Mouse (Mus musculus) MEL-GATA-1-ER (cell line): ENCODE results near the gene Ulk1.

ENCODE experiments used
- DNase-seq: peaks from one replicate; pipeline ENCODE4 v3.0.0-alpha.2; 2012; ENCODE audit warnings: low read depth; ENCODE audit errors: extremely low read depth

The Ulk1 gene

DNA sequence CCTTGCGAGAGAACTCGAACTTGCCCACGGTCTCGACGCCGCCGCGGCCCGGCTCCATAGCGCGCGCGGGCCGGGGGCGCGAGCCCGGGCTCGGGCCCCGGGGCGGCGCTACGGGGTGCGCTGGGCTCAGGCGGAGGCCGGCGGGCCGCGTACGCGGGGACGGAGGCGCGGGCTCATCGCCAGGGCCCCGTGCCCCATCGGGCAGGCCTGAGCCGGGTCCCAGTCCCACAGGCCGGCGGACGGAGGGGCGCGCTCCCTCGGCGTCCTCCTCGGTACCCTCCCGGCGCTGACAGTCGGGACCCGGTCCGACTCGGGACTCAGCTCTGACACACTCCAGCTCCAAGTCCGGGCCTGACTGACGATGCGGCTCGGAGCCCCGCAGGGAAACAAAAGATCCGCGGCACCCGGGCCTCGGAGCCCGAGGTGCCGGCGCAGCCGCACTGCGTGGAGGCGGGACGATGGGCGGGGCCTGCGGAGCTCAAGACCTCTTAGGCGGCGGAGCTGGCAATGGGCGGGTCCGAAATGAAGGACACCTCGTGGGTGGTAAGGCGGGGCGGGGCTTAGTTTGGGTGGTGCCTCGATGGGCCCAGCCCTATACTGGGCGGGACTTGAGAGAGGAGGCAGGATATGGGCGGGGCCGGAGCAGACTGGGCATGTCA is at the start of gene Ulk1:
TSS of gene Ulk1 (minus strand) at position 431 of the 659 bp plus-strand sequence.
- DNase-seq: peak; percentile 84

DNA sequence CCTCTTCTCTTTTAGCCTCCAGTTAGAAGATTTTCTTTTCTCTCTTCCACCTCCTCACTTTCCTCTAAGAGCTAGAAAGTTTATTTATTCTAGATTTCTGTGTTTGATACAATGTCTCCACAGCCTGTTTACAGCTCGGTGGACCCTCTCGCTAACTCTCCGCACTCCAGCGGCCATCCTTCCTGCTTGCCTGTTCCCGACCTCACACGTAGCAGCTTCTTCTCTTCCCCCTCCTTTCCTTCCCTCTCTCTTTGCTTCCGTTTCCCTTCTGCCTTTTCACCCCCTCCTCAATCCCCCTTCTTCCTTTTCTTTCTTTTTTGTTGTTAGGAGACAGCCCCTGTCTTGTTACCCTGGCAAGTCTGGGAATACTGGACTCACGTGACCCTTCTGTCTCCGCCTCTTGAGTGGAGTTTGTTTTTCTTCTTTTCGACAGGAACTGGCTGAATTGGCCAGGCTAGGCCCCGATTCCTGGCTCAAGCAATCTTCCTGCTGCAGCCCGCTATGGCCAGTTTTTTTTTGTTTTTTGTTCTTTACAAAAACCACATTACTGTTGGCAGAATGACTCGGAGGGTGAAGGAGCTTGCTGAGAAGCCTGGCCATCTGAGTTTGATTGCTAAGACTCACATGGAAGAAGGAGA is 49.2 kb upstream of the Ulk1 start:
- no peak for DNase-seq

DNA sequence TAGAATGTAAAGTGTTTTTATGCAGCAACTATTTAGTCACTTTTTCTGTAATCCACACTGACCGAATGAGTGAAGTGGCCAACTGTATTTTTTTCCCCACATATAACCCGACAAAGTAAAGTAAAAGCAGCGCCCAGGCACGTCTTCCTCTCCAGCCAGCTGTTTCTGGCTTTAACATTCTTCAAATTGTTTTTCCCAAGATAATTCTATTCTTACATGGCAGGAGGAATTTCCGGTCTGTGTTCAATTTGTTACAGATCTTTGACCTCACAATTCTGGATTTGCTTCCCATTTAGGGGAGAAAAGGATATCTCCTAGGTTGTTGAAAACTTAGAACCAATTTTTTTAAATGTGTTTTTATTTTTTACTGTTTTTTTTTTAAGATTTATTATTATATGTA is 47.2 kb upstream of the Ulk1 start:
- DNase-seq: no peak

GRCm38 (mm10) chr5:110852990-110853389 is 43.1 kb upstream of the Ulk1 start:
- DNase-seq: no peak

DNA sequence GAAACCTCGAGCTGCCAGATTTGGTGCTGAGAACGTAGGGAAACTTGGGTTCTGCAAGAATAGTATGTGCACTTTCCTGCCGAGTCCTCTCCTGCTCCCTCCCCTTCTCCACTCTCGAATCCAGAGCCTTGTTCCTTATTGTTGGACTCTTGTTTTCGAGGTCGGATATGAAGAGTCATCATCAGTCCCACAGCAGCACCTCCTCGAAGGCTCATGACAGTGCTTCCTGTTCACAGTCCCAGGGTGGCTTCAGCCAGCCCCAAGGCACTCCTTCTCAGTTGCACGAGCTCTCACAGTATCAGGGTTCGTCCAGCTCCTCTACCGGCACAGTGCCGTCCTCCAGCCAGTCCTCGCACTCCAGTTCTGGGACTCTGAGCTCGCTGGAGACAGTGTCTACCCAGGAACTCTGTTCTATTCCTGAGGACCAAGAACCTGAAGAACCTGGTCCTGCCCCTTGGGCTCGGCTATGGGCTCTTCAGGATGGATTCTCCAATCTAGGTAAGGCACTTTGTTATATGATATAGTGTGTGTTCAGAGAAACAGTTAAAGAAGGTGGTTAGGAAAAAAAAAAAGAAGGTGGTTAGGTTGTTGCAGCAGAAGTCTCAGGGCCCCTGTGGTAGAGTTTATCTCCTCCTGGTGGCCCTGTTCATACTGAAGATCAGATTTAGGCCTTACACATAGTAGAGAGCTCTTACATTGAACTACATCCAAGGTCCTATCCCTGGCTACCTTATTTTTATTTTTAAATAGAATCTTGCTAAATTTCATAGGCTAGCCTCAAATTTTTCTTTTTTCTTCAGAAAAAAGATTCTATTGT is 31.4 kb upstream of the Ulk1 start:
- peak; percentile 40 for DNase-seq

DNA sequence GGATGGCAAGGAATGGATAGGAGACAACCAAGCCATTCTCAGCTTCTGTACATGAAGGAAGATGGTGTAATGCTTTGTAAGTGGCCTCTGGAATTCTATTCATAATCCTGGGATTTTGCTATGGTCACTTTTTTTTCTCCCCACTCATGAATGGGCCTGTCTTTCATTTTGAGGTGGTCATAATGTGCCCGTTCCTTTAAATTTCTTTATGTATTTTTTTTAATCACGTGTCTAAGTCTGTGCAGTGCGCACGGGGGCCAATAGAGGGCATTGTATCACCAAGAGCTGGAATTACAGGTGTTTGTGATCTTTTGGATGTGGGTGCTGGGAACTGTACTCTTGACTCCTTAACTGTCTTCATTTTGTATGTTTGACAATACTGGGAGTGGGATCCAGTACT is 30.6 kb upstream of the Ulk1 start:
- peak; percentile 54 for DNase-seq

- peak; percentile 99 for DNase-seq
These were observed 29.9 kb upstream of the Ulk1 start, which contains the start of the genes Hscb and Chek2 for GRCm38 (mm10) chr5:110839678-110840365. TSS of gene Hscb (minus strand) at chr5:110839777. TSS of gene Chek2 (plus strand) at chr5:110839979.

- peak; percentile 55 for DNase-seq
These were observed 29.3 kb upstream of the Ulk1 start for GRCm38 (mm10) chr5:110839038-110839677.

DNA sequence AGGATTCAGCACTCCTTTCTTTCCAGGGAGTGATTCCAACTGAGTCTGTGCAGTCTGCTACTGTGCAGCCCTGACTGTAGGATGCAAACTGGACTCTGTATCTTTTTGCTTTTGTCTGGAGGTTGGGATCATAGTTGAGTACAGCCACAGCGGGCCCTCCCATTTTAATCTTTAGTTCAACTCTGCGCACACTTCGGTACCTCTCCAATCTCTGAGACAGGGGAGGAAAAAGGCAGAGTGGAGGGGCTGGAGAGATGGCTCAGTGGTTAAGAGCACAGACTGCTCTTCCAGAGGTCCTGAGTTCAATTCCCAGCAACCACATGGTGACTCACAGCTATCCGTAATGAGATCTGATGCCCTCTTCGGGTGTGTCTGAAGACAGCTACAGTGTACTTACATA is 28.1 kb upstream of the Ulk1 start:
- peak; percentile 25 for DNase-seq

DNA sequence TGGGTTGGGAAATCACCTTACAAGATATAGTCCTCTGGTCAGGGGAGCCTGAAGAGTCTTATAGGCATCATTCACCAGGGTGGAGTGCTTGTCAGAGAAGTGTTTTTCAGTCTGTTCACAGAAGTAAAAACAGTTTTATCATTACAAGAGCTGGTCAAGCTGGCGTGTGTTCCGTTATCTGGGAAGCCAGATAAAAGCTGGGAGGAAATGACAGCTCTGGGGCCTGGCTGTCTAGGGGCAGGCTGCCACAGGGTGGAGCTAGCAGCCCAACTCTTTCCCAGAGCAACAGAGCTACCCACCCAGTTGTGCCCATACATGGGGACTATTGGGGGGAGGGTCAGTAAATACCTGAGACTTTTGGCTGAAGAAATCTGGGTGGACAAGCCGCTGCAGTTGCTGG is 26.1 kb upstream of the Ulk1 start:
- peak; percentile 94 for DNase-seq

GRCm38 (mm10) chr5:110831036-110831720 is 21.3 kb upstream of the Ulk1 start:
- DNase-seq: no peak

GRCm38 (mm10) chr5:110827576-110827975 is 17.7 kb upstream of the Ulk1 start:
- no peak for DNase-seq

- DNase-seq: no peak
These were observed 17.0 kb upstream of the Ulk1 start for GRCm38 (mm10) chr5:110826781-110827495.

DNA sequence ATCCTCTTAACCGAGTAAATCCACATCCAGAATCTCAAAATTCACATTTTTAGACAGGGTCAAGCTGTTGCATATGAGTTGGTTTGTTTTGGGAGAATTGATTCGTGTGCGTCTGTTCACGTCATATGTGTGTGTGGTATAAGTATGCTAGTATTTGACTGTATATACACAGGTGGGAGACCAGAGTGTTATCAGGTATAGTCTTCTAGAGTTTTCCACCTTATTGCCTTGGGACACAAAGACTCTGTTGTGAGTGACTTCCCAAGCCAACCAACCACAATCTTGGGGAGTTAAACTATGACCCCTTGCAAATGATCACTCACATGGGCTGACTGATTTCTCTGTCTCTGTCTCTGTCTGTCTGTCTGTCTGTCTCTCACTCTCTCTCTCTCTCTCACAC is 14.5 kb upstream of the Ulk1 start:
- no peak for DNase-seq

GRCm38 (mm10) chr5:110808821-110809666 is 853 bp downstream of the Ulk1 start:
- peak; percentile 8 for DNase-seq

GRCm38 (mm10) chr5:110808061-110808631 is 1.8 kb downstream of the Ulk1 start:
- peak; percentile 33 for DNase-seq

DNA sequence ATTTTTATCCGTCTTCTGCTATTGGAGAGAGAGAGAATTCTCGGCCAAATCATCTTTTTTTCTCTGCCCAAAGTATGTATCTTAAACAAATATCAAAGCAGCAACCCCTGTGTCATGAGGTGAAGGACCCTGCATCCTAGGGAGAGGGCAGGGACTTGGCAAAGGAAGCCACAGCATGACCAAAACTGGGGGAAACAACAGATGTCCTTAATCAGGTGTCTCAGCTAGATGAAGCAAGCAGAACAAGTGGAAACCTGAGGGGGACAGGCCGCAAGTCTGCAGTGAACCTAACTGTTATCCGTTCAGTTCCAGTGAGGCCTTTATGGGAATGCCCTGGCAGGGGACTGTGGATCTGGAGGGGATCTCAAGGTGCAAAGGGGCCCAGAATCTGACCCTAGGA is 2.4 kb downstream of the Ulk1 start:
- no peak for DNase-seq

- DNase-seq: no peak
These were observed 3.2 kb downstream of the Ulk1 start for GRCm38 (mm10) chr5:110806676-110807075.

DNA sequence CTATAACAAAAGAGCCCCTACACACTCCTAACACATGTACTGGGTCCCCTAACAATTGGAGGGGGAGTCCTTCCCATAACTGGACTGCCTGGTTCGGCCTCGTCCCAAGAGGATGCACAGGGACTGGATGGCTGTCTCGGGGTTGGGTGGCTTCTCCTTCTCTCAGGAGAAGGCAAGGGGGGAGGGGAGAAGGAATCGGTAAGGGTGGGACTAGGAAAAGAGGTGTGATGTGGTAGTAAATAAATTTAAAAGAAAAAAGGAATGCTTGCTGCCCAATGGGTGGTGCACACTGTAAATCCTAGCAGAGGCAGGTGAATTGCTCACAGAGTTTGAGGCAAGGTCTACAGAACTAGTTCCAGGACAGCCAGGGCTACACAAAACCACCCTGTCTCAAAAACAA is 3.7 kb downstream of the Ulk1 start:
- no peak for DNase-seq
